Mouse (Mus musculus): Measurements from ENCODE around the gene Tfec. TPM values are rescaled to one million over a fixed set of nuclear protein-coding genes. Genes with fewer than 3 reads are reported as not detected.

The Tfec gene
- total and polyA plus RNA-seq, 2 experiments from 2014 or later = 0.24 to 0.31 TPM

DNA sequence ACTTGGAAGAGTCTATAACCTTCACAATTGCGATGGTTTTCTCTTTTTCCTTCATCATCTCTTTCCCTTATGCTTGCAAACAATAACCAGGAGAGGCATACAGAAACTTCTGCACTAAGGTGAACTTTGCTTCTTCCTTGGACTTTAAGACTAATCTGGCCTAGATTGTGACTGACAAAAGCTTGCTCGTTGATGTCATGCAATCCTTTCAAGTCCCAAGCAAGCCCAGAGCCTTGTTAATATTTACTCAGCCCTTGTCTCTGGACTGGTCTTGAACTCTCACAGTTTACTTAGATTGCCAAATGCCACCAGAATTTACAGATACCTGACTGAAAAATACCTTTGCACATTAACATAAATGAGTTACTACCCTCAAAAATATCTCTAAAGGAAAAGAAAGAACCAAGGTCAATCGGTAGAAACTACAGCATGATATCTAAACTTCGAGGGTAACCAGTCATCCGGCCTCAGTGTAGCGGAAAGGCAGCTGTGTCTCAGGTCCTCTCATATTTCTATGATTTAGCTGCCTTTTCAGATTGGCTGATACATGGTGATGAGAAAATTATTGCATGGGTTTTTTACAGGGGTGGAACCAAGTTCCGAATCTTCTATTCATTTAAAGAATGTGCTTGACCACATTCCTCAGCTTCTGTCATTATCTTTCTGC is 42.2 kb downstream of the Tfec start:
- DNase-seq = no peak
- H3K9ac ChIP-seq = no peak overlapping the region
- no peak for ATAC-seq
- no peak for TF ChIP-seq CTCF (IDR thresholded peaks at IDR 0.05; ENCODE audit: low read depth)
- H3K4me2 ChIP-seq (ENCODE audit: low read depth) = no peak overlapping the region
- no peaks in the 10 kb centered on the region for H3K36me3 ChIP-seq (ENCODE audit: insufficient read depth)
- 89% methylated on average over 7 of the region's 7 CpGs for WGBS
- H3K9me3 ChIP-seq (ENCODE audit: low read length) = no peaks in the 10 kb centered on the region
- no peaks in the 10 kb centered on the region for H3K4me1 ChIP-seq (ENCODE audit: insufficient read depth)
- H3K27ac ChIP-seq (ENCODE audit: low read depth, low read length) = no peak overlapping the region
- H3K4me3 ChIP-seq (ENCODE audit: low read depth, low read length) = no peak overlapping the region
- no peaks in the 10 kb centered on the region for H3K27me3 ChIP-seq (ENCODE audit: insufficient read depth, low read length)

GRCm38 (mm10) chr6:16854977-16855376 is 43.3 kb downstream of the Tfec start:
- H3K27ac ChIP-seq (ENCODE audit: low read depth, low read length) = no peak overlapping the region
- no peaks in the 10 kb centered on the region for H3K4me1 ChIP-seq (ENCODE audit: insufficient read depth)
- DNase-seq (no peak), ATAC-seq (no peak)
- H3K27me3 ChIP-seq (ENCODE audit: insufficient read depth, low read length) = no peaks in the 10 kb centered on the region
- no peak overlapping the region for H3K4me2 ChIP-seq (ENCODE audit: low read depth)
- H3K36me3 ChIP-seq (ENCODE audit: insufficient read depth) = no peaks in the 10 kb centered on the region
- H3K4me3 ChIP-seq (ENCODE audit: low read depth, low read length) = no peak overlapping the region
- H3K9ac ChIP-seq = no peak overlapping the region
- 74% methylated on average over 9 of the region's 9 CpGs for WGBS
- H3K9me3 ChIP-seq (ENCODE audit: low read length) = no peaks in the 10 kb centered on the region
- TF ChIP-seq CTCF (IDR thresholded peaks at IDR 0.05; ENCODE audit: low read depth) = no peak

DNA sequence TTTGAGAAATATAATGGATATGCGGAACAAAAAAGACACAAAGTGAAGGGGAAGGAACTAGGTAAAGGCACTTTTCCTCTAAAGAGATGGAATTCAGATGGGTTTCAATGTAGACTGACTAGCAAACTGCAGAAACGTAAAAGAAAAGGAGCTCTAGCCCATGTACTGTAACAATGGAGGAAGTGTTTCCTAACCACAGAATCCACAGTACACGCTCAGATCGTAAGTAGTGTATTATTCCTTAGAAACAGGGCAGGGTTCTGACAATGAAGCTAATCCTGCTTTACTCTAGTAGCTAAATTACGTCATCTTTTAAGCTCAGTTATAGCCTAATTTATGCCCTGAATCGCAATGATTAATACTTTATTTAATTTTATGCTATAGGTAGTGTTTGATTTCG is 51.7 kb downstream of the Tfec start:
- DNase-seq = no peak
- no peak overlapping the region for H3K27ac ChIP-seq (ENCODE audit: low read depth, low read length)
- no peak overlapping the region for H3K4me3 ChIP-seq (ENCODE audit: low read depth, low read length)
- no peaks in the 10 kb centered on the region for H3K27me3 ChIP-seq (ENCODE audit: insufficient read depth, low read length)
- no peak overlapping the region for H3K4me2 ChIP-seq (ENCODE audit: low read depth)
- no peak for TF ChIP-seq CTCF (IDR thresholded peaks at IDR 0.05; ENCODE audit: low read depth)
- no peaks in the 10 kb centered on the region for H3K4me1 ChIP-seq (ENCODE audit: insufficient read depth)
- 58% methylated on average over 7 of the region's 7 CpGs for WGBS
- H3K36me3 ChIP-seq (ENCODE audit: insufficient read depth) = no peaks in the 10 kb centered on the region
- ATAC-seq = no peak
- H3K9me3 ChIP-seq (ENCODE audit: low read length) = no peaks in the 10 kb centered on the region
- no peak overlapping the region for H3K9ac ChIP-seq

DNA sequence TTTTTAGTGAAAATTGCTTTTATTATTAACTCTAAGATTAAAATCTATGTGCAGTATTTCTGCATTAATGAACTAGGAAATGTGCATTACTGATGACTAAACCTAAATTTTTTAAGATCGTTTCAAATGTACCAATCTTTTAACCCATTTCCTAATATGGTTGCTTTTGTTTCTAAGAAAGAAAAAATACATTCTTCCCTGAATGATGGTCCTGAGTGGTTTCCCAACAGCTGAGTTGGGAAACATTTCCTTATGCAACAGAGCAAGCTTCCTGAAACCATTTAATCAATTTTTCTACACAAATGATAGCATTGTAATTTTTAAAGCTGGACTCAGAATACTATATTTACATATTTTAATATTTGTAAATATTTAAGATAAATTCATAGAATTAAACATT is 62.6 kb downstream of the Tfec start:
- WGBS = 86% methylated on average over 1 of the region's 1 CpGs
- no peaks in the 10 kb centered on the region for H3K27me3 ChIP-seq (ENCODE audit: insufficient read depth, low read length)
- H3K27ac ChIP-seq (ENCODE audit: low read depth, low read length) = no peak overlapping the region
- no peaks in the 10 kb centered on the region for H3K36me3 ChIP-seq (ENCODE audit: insufficient read depth)
- ATAC-seq = no peak
- H3K9me3 ChIP-seq (ENCODE audit: low read length) = no peaks in the 10 kb centered on the region
- no peaks in the 10 kb centered on the region for H3K4me1 ChIP-seq (ENCODE audit: insufficient read depth)
- H3K9ac ChIP-seq = no peak overlapping the region
- DNase-seq = no peak
- TF ChIP-seq CTCF (IDR thresholded peaks at IDR 0.05; ENCODE audit: low read depth) = no peak
- H3K4me2 ChIP-seq (ENCODE audit: low read depth) = no peak overlapping the region
- H3K4me3 ChIP-seq (ENCODE audit: low read depth, low read length) = no peak overlapping the region

- H3K4me2 ChIP-seq (ENCODE audit: low read depth) = no peak overlapping the region
- H3K27ac ChIP-seq (ENCODE audit: low read depth, low read length) = no peak overlapping the region
- no peak for TF ChIP-seq CTCF (IDR thresholded peaks at IDR 0.05; ENCODE audit: low read depth)
- no peaks in the 10 kb centered on the region for H3K9me3 ChIP-seq (ENCODE audit: low read length)
- DNase-seq = no peak
- H3K4me1 ChIP-seq (ENCODE audit: insufficient read depth) = no peaks in the 10 kb centered on the region
- H3K4me3 ChIP-seq (ENCODE audit: low read depth, low read length) = no peak overlapping the region
- H3K36me3 ChIP-seq (ENCODE audit: insufficient read depth) = no peaks in the 10 kb centered on the region
- no peaks in the 10 kb centered on the region for H3K27me3 ChIP-seq (ENCODE audit: insufficient read depth, low read length)
- no peak for ATAC-seq
- H3K9ac ChIP-seq = no peak overlapping the region
These were observed 69.9 kb downstream of the Tfec start for GRCm38 (mm10) chr6:16828304-16828703.

- Histone ChIP-seq H3K27me3 (ENCODE audit: insufficient read depth, low read length) (no peaks in the 10 kb centered on the region), H3K27ac (ENCODE audit: low read depth, low read length) (no peak overlapping the region), H3K4me2 (ENCODE audit: low read depth) (no peak overlapping the region), H3K4me1 (ENCODE audit: insufficient read depth) (no peaks in the 10 kb centered on the region), H3K36me3 (ENCODE audit: insufficient read depth) (no peaks in the 10 kb centered on the region), H3K9ac (no peak overlapping the region), H3K4me3 (ENCODE audit: low read depth, low read length) (no peak overlapping the region), H3K9me3 (ENCODE audit: low read length) (no peaks in the 10 kb centered on the region)
- no peak for TF ChIP-seq CTCF (IDR thresholded peaks at IDR 0.05; ENCODE audit: low read depth)
- no peak for ATAC-seq
- DNase-seq = no peak
- WGBS = 83% methylated on average over 1 of the region's 1 CpGs
These were observed 76.3 kb downstream of the Tfec start for GRCm38 (mm10) chr6:16821985-16822384.

DNA sequence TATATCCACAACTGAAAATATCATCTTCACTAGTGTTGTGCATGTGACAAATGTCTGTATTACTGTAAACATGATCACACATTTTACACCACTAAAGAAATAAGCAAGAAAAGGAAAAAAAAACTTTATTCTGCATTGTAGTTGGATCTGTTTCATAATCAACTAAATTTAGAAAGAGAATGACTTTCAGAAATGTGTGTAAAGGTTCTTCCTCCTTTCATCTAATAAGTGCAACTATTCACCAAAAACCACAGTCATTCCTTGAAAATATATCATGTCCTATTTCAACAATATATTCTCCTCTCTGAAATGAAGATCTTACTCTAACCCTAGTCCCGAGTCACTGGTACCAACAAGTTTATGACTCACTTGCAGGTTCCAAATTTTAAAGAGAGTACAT is 91.9 kb downstream of the Tfec start:
- no peak for ATAC-seq
- Histone ChIP-seq H3K27me3 (ENCODE audit: insufficient read depth, low read length) (no peaks in the 10 kb centered on the region), H3K4me2 (ENCODE audit: low read depth) (no peak overlapping the region), H3K9me3 (ENCODE audit: low read length) (no peaks in the 10 kb centered on the region), H3K36me3 (ENCODE audit: insufficient read depth) (no peaks in the 10 kb centered on the region), H3K27ac (ENCODE audit: low read depth, low read length) (no peak overlapping the region), H3K9ac (no peak overlapping the region), H3K4me3 (ENCODE audit: low read depth, low read length) (no peak overlapping the region), H3K4me1 (ENCODE audit: insufficient read depth) (no peaks in the 10 kb centered on the region)
- no peak for TF ChIP-seq CTCF (IDR thresholded peaks at IDR 0.05; ENCODE audit: low read depth)
- 87% methylated on average over 1 of the region's 1 CpGs for WGBS
- no peak for DNase-seq
